Mouse (Mus musculus): ENCODE data around the gene Glyatl3. TPM values are rescaled to one million over a fixed set of nuclear protein-coding genes. Genes with fewer than 3 reads are reported as not detected.

Gene Glyatl3
- polyA plus RNA-seq (2012): not detected in 2 replicates

DNA sequence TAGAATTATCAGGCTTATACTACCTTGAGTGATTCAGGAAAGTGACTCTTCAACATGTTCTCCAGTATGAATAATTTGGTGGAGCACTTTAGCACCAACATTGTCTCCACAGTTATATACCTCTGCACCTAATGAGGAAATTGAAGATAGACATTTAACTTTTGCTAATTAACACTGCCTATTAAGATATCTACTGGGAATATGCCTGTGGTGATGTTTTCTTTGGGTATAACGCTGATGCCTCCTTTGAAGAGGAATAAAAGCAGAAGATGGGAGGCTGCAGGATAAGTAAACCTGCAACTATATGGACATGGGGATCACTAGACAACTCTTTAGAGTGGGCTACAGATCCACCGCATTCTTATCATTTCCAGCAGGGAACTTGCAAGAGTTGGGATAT is at the start of gene Glyatl3:
Glyatl3 (minus strand) TSS at position 101 of the 400 bp plus-strand sequence.
- no peak within 1 kb of the TSS for H3K4me3 ChIP-seq (replicated peaks)
- no peaks in the 10 kb centered on the region for H3K9me3 ChIP-seq (ENCODE audit: control insufficient read depth, low read length)
- H3K36me3 ChIP-seq (ENCODE audit: control insufficient read depth): no peaks in the 10 kb centered on the region
- H3K4me1 ChIP-seq (ENCODE audit: control insufficient read depth): no peaks in the 10 kb centered on the region
- no peaks in the 10 kb centered on the region for H3K27me3 ChIP-seq (ENCODE audit: control insufficient read depth)
- no peak for TF ChIP-seq GATA1 (IDR thresholded peaks at IDR 0.05; ENCODE audit: low read length)
- TF ChIP-seq TAL1 (IDR thresholded peaks at IDR 0.05; ENCODE audit: low read length): no peak

DNA sequence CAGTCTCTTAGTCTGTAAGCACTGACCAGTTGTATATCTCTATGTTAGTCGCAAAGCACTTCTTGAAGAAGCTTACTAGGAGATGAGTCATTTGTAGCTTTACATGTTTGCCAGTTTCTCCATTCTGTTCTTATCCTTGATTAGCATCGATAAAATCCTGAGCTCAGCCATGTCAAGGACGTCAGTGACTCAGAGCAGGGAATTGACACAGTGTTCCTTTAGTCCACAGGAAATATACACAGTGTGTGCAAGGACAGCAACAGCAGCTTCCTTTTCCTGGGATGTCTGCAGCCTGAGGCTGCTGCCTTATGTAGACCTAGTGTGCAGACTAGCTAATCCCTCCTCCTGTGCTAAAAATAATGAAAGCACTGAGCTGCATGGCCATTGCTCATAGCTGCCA is 34.4 kb upstream of the Glyatl3 start:
- H3K9me3 ChIP-seq (ENCODE audit: control insufficient read depth, low read length): no peaks in the 10 kb centered on the region
- no peaks in the 10 kb centered on the region for H3K27me3 ChIP-seq (ENCODE audit: control insufficient read depth)
- H3K4me3 ChIP-seq (replicated peaks): no peak overlapping the region
- H3K36me3 ChIP-seq (ENCODE audit: control insufficient read depth): peaks cover 47% of the 10 kb centered on the region
- TF ChIP-seq TAL1 (IDR thresholded peaks at IDR 0.05; ENCODE audit: low read length) (no peak), GATA1 (IDR thresholded peaks at IDR 0.05; ENCODE audit: low read length) (no peak)
- H3K4me1 ChIP-seq (ENCODE audit: control insufficient read depth): no peaks in the 10 kb centered on the region

DNA sequence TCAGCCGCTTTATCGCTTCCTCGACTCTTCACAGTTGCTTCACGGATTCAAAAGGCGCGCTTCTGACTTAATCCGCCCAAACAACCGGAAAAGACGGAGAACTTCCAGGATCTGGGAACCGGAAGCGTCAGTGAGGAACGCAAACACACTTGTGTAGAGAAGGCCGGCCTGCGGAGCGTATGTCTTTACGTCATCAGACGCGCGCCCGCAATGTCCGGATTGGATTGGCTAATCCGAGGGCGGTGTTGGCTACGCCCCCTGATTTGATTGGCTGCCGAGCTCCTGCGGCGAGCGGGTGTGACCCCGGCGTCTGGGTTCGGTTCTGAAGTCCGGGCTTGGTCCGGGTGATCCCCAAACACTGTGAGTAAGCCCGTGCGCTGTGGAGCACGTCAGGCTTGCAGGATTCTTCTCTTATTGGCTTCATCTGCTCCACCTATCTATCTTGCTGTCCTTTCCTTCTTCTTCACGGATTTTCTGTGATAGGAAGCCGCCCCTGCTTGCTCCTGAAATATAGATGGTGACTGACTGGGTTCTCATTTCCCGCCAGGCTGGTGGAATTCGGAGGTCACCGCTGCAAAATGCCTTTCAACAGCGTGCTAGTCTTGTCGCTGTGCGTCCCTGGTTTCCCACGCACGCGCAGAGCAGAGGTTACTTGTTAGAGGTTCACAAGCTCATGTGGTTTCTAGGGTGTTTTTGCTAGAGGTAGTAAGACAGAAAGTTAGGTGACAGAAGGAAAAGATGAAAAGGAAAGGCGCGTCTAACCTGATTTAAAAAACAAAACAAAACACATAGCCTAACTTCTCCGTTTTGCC is 20.5 kb upstream of the Glyatl3 start, which contains the start of the genes Mut and Cenpq:
Mut (plus strand) TSS at position 266 of the 812 bp plus-strand sequence.
Cenpq (minus strand) TSS at position 628 of the 812 bp plus-strand sequence.
- peaks cover 17% of the 10 kb centered on the region for H3K4me1 ChIP-seq (ENCODE audit: control insufficient read depth)
- peaks cover 44% of the 10 kb centered on the region for H3K36me3 ChIP-seq (ENCODE audit: control insufficient read depth)
- TF ChIP-seq TAL1 (IDR thresholded peaks at IDR 0.05; ENCODE audit: low read length) (no peak), GATA1 (IDR thresholded peaks at IDR 0.05; ENCODE audit: low read length) (no peak)

DNA sequence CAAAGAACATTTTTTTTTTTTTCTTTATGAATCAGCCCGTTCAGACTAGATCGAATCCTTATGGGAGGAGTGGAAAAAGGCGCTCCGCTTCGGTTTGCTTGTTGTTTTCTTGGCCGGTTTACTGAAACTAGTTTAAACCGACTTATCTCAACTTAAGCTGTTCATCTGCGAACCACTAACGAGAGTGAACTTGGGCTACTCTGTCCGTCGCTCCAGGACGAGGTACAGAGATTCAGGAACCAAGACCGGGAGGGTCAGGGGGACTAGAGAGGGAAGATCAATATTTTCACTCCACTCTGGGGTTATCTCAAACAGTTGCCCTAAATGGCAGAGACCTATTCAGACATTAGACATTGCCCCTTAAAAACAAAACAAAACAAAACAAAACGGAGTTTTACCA is 19.8 kb upstream of the Glyatl3 start:
- peaks cover 47% of the 10 kb centered on the region for H3K36me3 ChIP-seq (ENCODE audit: control insufficient read depth)
- peaks cover 17% of the 10 kb centered on the region for H3K4me1 ChIP-seq (ENCODE audit: control insufficient read depth)
- H3K27me3 ChIP-seq (ENCODE audit: control insufficient read depth): no peaks in the 10 kb centered on the region
- no peaks in the 10 kb centered on the region for H3K9me3 ChIP-seq (ENCODE audit: control insufficient read depth, low read length)
- peak overlapping the region; percentile 77 for H3K4me3 ChIP-seq (replicated peaks)
- no peak for TF ChIP-seq TAL1 (IDR thresholded peaks at IDR 0.05; ENCODE audit: low read length)
- no peak for TF ChIP-seq GATA1 (IDR thresholded peaks at IDR 0.05; ENCODE audit: low read length)

More for the DNA sequence above, 20.5 kb upstream of the Glyatl3 start, which contains the start of the genes Mut and Cenpq:
- H3K27me3 ChIP-seq (ENCODE audit: control insufficient read depth): no peaks in the 10 kb centered on the region
- peak within 1 kb of the TSS; percentile 77 for H3K4me3 ChIP-seq (replicated peaks)
- H3K9me3 ChIP-seq (ENCODE audit: control insufficient read depth, low read length): no peaks in the 10 kb centered on the region

DNA sequence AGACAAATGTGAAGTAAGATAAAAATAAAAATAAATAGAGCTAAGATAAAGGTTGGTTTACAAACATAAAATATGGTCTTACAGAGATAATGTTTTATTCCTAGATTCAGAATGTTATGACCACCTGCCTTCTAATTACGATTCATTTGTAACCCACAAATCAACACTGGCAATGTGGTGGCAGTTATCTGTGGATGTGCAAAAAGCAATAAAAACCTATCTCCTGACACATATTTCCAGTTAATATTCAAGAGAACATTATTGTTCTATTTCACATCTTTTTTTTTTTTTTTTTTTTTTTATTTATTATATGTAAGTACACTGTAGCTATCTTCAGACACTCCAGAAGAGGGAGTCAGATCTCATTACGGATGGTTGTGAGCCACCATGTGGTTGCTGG is 1.3 kb upstream of the Glyatl3 start:
- no peaks in the 10 kb centered on the region for H3K4me1 ChIP-seq (ENCODE audit: control insufficient read depth)
- no peak overlapping the region for H3K4me3 ChIP-seq (replicated peaks)
- H3K9me3 ChIP-seq (ENCODE audit: control insufficient read depth, low read length): no peaks in the 10 kb centered on the region
- H3K27me3 ChIP-seq (ENCODE audit: control insufficient read depth): no peaks in the 10 kb centered on the region
- no peak for TF ChIP-seq GATA1 (IDR thresholded peaks at IDR 0.05; ENCODE audit: low read length)
- no peak for TF ChIP-seq TAL1 (IDR thresholded peaks at IDR 0.05; ENCODE audit: low read length)
- H3K36me3 ChIP-seq (ENCODE audit: control insufficient read depth): no peaks in the 10 kb centered on the region

DNA sequence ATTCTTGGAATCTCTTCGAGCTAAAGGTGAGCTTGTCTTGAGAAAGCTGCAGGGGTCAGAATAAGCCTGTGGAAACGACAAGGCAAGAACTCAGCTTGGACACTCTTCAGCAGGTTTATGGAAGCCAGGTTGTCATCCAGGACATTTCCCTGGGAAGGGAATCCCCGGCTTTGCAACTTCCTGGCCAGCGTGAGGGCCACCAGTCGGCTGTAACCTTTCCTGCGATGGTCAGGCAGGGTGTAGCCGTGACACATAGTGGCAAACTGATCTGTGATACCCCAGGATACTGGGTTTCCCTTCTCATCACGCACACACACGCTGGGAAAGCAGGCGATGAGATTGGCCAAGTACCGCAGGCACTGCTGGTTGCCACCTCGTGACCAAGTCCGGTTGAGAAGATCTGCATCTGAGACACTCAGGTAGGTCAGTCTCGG is 9.4 kb downstream of the Glyatl3 start:
- H3K4me3 ChIP-seq (replicated peaks): no peak overlapping the region
- TF ChIP-seq GATA1 (IDR thresholded peaks at IDR 0.05; ENCODE audit: low read length): no peak
- no peak for TF ChIP-seq TAL1 (IDR thresholded peaks at IDR 0.05; ENCODE audit: low read length)
- H3K36me3 ChIP-seq (ENCODE audit: control insufficient read depth): no peaks in the 10 kb centered on the region
- H3K27me3 ChIP-seq (ENCODE audit: control insufficient read depth): no peaks in the 10 kb centered on the region; the same call in 1 of the 2 replicates
- no peaks in the 10 kb centered on the region for H3K9me3 ChIP-seq (ENCODE audit: control insufficient read depth, low read length)
- H3K4me1 ChIP-seq (ENCODE audit: control insufficient read depth): peaks cover 12% of the 10 kb centered on the region

DNA sequence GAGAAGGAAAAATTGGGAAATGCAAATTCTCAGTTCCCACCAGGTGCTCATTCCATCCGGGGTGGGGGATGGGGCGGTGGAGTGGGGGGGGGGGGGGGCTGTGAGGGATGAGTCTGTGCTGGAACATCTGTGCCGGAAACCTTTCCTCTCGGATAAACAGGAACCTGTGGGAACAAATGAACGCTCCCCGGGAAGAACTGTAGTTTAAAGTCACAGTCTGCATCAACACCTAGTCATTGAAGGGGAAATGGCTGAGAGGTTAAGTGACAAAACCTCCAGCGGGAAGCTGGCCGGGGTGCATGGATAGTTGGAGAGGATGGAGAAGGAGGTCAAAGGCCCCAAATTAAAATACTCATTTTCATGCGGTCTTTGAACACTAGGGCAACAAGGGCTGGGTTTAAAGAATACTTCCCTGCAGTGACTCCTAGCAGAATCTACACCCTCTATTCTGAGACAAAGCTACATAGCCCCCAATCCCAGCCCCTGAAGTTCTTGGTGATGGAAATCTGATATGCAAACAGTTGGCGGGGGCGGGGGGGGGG is 10.0 kb downstream of the Glyatl3 start:
- Histone ChIP-seq H3K27me3 (ENCODE audit: control insufficient read depth) (no peaks in the 10 kb centered on the region; the same call in 1 of the 2 replicates), H3K9me3 (ENCODE audit: control insufficient read depth, low read length) (no peaks in the 10 kb centered on the region), H3K4me3 (replicated peaks) (no peak overlapping the region), H3K36me3 (ENCODE audit: control insufficient read depth) (no peaks in the 10 kb centered on the region), H3K4me1 (ENCODE audit: control insufficient read depth) (peaks cover 16% of the 10 kb centered on the region)
- TF ChIP-seq GATA1 (IDR thresholded peaks at IDR 0.05; ENCODE audit: low read length) (no peak), TAL1 (IDR thresholded peaks at IDR 0.05; ENCODE audit: low read length) (no peak)

DNA sequence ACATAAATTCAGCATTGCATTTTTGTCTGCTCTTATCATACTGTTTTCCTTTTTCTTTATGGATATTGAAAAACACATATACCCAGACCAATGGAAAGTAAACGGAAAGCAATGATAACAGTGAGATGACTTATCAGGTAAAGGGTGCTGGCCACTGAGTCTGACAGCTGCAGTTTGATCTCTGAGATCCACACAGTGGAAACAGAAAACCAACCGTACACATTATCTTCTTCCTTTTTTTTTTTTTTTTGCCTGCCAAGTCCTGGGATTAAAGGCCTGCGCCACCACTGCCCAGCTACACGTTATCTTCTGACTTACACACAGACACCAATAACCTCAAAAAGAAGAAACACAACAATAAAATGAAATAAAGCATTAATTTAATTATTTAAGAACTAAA is 10.8 kb downstream of the Glyatl3 start:
- H3K4me3 ChIP-seq (replicated peaks): no peak overlapping the region
- H3K4me1 ChIP-seq (ENCODE audit: control insufficient read depth): peaks cover 16% of the 10 kb centered on the region
- H3K36me3 ChIP-seq (ENCODE audit: control insufficient read depth): no peaks in the 10 kb centered on the region
- H3K27me3 ChIP-seq (ENCODE audit: control insufficient read depth): no peaks in the 10 kb centered on the region; the same call in 1 of the 2 replicates
- H3K9me3 ChIP-seq (ENCODE audit: control insufficient read depth, low read length): no peaks in the 10 kb centered on the region
- TF ChIP-seq TAL1 (IDR thresholded peaks at IDR 0.05; ENCODE audit: low read length) (no peak), GATA1 (IDR thresholded peaks at IDR 0.05; ENCODE audit: low read length) (no peak)

DNA sequence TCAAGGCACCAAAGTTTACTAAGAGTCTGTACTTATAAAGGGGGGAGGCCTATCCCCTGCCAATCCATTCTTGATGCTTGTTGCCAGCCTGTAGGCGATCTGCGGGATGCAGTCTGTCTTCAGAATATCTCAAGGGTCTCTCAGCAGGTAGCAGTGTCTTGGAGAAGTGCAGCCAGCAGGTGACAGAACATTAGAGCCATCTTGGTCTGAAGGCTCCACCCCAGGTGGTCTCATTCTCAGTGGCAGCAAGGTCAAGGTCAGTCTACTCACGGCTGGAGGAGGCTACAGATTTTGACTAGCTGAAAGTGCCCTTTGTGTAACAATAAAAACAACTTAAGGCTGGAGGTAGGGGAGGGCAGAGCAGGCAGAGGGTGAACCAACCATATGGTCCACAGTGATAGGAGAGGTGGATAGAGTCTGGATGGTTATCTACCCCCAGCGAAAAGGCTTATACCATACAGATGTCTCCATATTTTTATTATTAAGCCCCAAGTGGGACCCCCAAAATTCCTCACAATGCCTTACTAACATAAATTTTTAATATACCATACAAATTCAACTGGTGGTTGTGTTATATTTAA is 14.3 kb downstream of the Glyatl3 start:
- TF ChIP-seq GATA1 (IDR thresholded peaks at IDR 0.05; ENCODE audit: low read length) (no peak), TAL1 (IDR thresholded peaks at IDR 0.05; ENCODE audit: low read length) (no peak)
- peaks cover 15% of the 10 kb centered on the region for H3K4me1 ChIP-seq (ENCODE audit: control insufficient read depth)
- no peaks in the 10 kb centered on the region; the same call in 1 of the 2 replicates for H3K27me3 ChIP-seq (ENCODE audit: control insufficient read depth)
- no peaks in the 10 kb centered on the region for H3K9me3 ChIP-seq (ENCODE audit: control insufficient read depth, low read length)
- H3K36me3 ChIP-seq (ENCODE audit: control insufficient read depth): no peaks in the 10 kb centered on the region
- H3K4me3 ChIP-seq (replicated peaks): no peak overlapping the region

All from erythroblast, embryonic 14.5 days (primary cell).